Mouse (Mus musculus) neural tube, embryonic 15.5 days (tissue): ENCODE data around the gene Col6a6. TPM values are rescaled to one million over a fixed set of nuclear protein-coding genes. Genes with fewer than 3 reads are reported as not detected.
A peak's percentile ranks its signal among the peaks of the same experiment; 100 is the strongest.

ENCODE experiments used
- ATAC-seq: fragments of 200-750 bp; cut with Nextera tagmentation; 2 replicates; pipeline ENCODE4 v1.8.0; 2017; ENCODE audit warnings: mild to moderate bottlenecking, moderate TSS enrichment, moderate library complexity; ENCODE audit not compliant: low FRiP score
- H3K27ac ChIP-seq: fragments of 300-500 bp; sonication (generic); replicated peaks from 2 replicates; pipeline ENCODE4 v1.5.1; 2015; ENCODE audit warnings: mild to moderate bottlenecking, inconsistent platforms
- H3K27me3 ChIP-seq: fragments of 300-500 bp; sonication (generic); replicated peaks from 2 replicates; pipeline ENCODE4 v1.6.1; 2015; ENCODE audit warnings: inconsistent platforms
- H3K36me3 ChIP-seq: fragments of 300-500 bp; sonication (generic); 2 replicates; pipeline ENCODE4 v1.6.1; 2015; ENCODE audit warnings: inconsistent platforms
- H3K4me1 ChIP-seq: fragments of 300-500 bp; sonication (generic); 2 replicates; pipeline ENCODE4 v1.6.1; 2015; ENCODE audit warnings: inconsistent platforms
- H3K4me2 ChIP-seq: fragments of 300-500 bp; sonication (generic); 2 replicates; pipeline ENCODE4 v1.6.1; 2015; ENCODE audit warnings: inconsistent platforms, mild to moderate bottlenecking, moderate library complexity
- H3K4me3 ChIP-seq: fragments of 300-500 bp; sonication (generic); replicated peaks from 2 replicates; pipeline ENCODE4 v1.5.1; 2015; ENCODE audit warnings: mild to moderate bottlenecking, inconsistent platforms
- H3K9ac ChIP-seq: fragments of 300-500 bp; sonication (generic); replicated peaks from 2 replicates; pipeline ENCODE4 v1.6.1; 2015; ENCODE audit warnings: mild to moderate bottlenecking, inconsistent platforms
- H3K9me3 ChIP-seq: fragments of 300-500 bp; sonication (generic); replicated peaks from 2 replicates; pipeline ENCODE4 v1.6.1; 2016; ENCODE audit warnings: inconsistent platforms
- WGBS: fragments of 180-500 bp; shearing (Covaris S2); methylation state at CpG from one replicate; pipeline ENCODE4 v1.1.7; 2015; ENCODE audit warnings: mixed read lengths; 5-methylcytosine and 5-hydroxymethylcytosine counted together
- polyA plus RNA-seq: library from polyadenylated mRNA; unstranded; fragments of >200 nt; fragmentation: Nextera tagmentation; extraction: Ambion mirVana; gene quantifications from 2 replicates; pipeline ENCODE4 v1.2.1, GENCODE M21; 2015

Col6a6 gene
- polyA plus RNA-seq, 1 experiment from 2014 or later, result 0.35 TPM

DNA sequence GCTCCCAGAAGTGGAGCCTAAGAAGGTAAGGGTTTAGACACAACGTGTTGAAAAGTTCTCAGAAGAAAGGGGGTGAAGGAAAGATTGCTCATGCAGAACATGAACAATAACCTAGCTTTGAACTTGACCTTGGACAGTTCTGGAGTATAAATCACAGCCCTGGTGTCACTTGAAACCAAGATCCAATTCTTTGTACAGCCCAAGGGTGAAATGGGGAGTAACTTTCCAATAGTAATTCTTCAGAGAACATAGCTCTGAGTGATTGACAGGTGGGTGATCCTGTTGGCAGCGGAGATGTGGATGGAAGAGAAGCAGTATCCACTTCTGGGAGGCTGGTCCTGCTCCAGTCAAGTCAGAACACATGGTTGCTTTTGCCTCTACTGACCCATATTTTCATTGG, 62.1 kb downstream of the Col6a6 start:
- no peak overlapping the region for H3K9ac ChIP-seq
- H3K4me1 ChIP-seq, result no peaks in the 10 kb centered on the region; the same call in 1 of the 2 replicates
- no peak overlapping the region for H3K27ac ChIP-seq
- 72% methylated on average over 2 of the region's 2 CpGs for WGBS
- no peak for ATAC-seq
- H3K9me3 ChIP-seq, result no peaks in the 10 kb centered on the region
- no peak overlapping the region for H3K4me3 ChIP-seq
- H3K27me3 ChIP-seq, result no peaks in the 10 kb centered on the region
- no peak overlapping the region for H3K4me2 ChIP-seq
- no peaks in the 10 kb centered on the region for H3K36me3 ChIP-seq

DNA sequence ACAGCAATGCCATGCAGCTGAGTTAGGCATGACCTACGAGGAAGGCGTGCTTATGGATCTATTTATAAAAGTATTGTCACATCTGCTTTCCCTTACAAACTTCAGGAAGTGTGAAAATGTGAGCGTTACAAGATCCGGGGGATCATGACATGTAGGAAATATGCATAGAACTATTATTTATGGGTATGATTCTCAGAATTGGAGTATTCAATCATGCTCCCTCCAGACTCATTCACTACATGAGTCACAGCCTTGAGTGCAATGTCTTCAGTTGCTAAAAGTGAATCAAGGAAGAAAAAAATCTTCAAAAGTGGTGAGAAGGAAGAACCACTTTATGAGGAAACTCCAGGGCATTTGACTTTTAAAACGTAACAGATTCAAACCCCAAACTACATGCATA, 63.3 kb downstream of the Col6a6 start:
- Histone ChIP-seq H3K4me1 (no peaks in the 10 kb centered on the region), H3K27me3 (no peaks in the 10 kb centered on the region), H3K9ac (no peak overlapping the region), H3K36me3 (no peaks in the 10 kb centered on the region), H3K9me3 (no peaks in the 10 kb centered on the region), H3K4me3 (no peak overlapping the region), H3K4me2 (no peak overlapping the region), H3K27ac (no peak overlapping the region)
- 89% methylated on average over 5 of the region's 5 CpGs for WGBS
- ATAC-seq, result no peak

DNA sequence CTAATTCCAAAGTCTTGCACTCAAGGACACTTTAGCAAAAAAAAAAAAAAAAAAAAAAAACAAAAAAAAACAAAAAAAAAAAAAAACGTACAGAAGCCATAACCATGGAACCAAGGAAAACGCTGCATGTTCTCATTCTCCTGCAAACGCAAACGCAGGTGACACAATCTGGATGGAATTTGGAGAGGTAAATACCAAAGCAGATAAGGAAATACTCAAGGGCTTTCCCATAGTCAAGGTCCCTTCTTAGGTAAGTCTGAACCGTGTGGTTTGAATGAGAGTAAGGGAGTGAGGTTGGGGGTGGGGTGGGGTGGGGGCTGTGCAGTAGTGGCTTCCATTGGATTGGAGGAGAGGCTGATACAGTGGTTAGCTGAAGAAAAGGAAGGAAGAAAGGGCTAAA, 63.8 kb downstream of the Col6a6 start:
- 78% methylated on average over 5 of the region's 5 CpGs for WGBS
- H3K4me1 ChIP-seq, result no peaks in the 10 kb centered on the region
- no peak overlapping the region for H3K4me2 ChIP-seq
- ATAC-seq, result no peak
- no peaks in the 10 kb centered on the region for H3K27me3 ChIP-seq
- no peaks in the 10 kb centered on the region for H3K9me3 ChIP-seq
- H3K9ac ChIP-seq, result no peak overlapping the region
- H3K4me3 ChIP-seq, result no peak overlapping the region
- no peak overlapping the region for H3K27ac ChIP-seq
- H3K36me3 ChIP-seq, result no peaks in the 10 kb centered on the region

DNA sequence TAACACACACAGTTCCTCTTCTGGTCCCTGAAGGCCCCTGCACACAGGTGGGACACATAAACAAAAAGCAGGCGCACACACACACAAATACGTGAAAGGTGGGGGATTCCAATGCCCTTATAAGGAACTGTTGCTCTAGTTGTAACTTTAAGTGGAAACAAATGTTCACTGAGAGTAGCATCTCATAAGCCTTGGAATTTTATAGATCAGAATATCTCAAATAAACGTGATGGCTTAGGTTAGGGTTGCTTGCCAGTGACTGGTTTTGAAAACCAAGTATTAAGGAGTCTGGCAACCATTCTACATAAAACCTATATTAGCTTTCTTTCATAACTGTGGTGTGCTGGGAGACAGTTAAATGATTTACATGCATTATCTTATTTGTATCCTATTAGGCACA, 64.3 kb downstream of the Col6a6 start:
- Histone ChIP-seq H3K4me3 (no peak overlapping the region), H3K4me1 (no peaks in the 10 kb centered on the region), H3K27ac (no peak overlapping the region), H3K4me2 (no peak overlapping the region), H3K9me3 (no peaks in the 10 kb centered on the region), H3K36me3 (no peaks in the 10 kb centered on the region), H3K9ac (no peak overlapping the region), H3K27me3 (no peaks in the 10 kb centered on the region)
- 87% methylated on average over 3 of the region's 3 CpGs for WGBS
- no peak for ATAC-seq

DNA sequence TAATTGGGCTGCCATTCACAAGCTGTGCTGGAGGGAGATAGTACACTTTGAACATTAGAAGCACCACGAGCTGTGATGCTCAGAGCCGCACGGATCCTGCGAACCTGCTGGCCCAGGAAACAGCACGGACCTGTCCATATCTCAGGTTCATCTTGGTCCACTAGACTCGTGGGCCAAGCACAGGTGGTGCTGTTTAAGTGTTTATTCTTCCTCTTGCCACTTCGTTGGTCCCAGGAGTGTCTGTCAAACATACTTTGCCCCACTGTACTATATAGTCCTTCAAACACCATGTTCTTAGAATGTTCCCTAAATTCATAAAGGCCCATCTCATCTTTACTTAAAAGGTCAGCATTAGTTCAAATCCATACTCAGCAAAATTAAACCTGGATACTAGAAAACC, 65.7 kb downstream of the Col6a6 start:
- no peaks in the 10 kb centered on the region for H3K4me1 ChIP-seq
- no peak overlapping the region for H3K4me3 ChIP-seq
- H3K27ac ChIP-seq, result no peak overlapping the region
- H3K36me3 ChIP-seq, result no peaks in the 10 kb centered on the region
- H3K9ac ChIP-seq, result no peak overlapping the region
- H3K9me3 ChIP-seq, result no peaks in the 10 kb centered on the region
- no peak overlapping the region for H3K4me2 ChIP-seq
- 87% methylated on average over 7 of the region's 7 CpGs for WGBS
- no peak for ATAC-seq
- H3K27me3 ChIP-seq, result no peaks in the 10 kb centered on the region

DNA sequence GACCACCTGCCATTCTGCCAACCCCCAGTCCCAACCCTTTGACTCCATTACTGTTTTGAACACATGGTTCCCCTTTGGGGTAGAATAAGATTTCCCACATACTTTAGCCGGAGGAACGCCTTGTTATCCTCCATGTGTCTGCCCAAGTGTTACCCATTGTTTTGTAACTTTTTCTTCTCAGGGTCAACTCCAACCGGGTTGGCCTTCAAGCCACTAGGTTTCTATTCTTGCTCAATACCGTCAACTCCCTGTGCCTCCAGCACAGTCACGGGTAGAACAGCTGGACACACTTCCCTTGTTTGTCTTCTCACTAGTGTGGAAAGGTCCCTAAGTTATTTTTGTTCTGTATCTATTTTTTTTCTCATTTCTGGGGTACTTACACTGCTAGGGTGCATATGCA, 69.1 kb downstream of the Col6a6 start:
- H3K4me1 ChIP-seq, result no peaks in the 10 kb centered on the region
- no peaks in the 10 kb centered on the region for H3K9me3 ChIP-seq
- H3K4me2 ChIP-seq, result no peak overlapping the region
- ATAC-seq, result no peak
- H3K4me3 ChIP-seq, result no peak overlapping the region
- WGBS, result 84% methylated on average over 5 of the region's 5 CpGs
- no peaks in the 10 kb centered on the region for H3K36me3 ChIP-seq
- no peak overlapping the region for H3K27ac ChIP-seq
- H3K27me3 ChIP-seq, result no peaks in the 10 kb centered on the region
- no peak overlapping the region for H3K9ac ChIP-seq

DNA sequence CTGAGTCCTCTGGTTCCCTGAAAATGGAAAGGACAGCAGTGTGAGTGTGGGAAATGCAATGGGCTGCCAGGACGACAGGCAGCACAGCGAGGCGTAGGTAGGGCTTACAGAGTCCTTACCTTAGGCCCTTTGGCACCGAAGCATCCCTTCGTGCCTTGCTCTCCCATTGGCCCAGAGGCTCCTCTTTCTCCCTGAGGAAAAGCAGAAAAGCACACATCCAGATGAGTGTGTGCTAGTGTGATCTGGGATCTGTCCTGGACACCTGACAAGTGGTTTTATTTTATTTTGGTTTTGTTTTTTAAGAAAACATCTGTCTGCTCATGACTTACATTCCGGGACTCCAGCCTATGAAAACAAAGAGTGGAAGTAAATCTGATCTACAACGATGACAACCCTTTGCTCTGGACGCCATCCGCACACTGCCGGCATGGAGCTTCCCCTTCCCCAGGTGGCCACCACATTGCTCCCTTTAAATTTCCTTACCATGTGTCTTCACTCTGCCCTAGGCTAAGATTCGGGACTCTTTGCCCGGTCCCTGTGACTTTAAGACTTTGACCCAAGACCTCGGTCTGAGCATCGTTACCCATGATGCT, 69.7 kb downstream of the Col6a6 start:
- H3K27me3 ChIP-seq, result no peaks in the 10 kb centered on the region
- no peak overlapping the region for H3K9ac ChIP-seq
- no peak overlapping the region for H3K4me3 ChIP-seq
- WGBS, result 87% methylated on average over 14 of the region's 14 CpGs
- no peaks in the 10 kb centered on the region for H3K4me1 ChIP-seq
- no peaks in the 10 kb centered on the region for H3K9me3 ChIP-seq
- ATAC-seq, result no peak
- no peak overlapping the region for H3K27ac ChIP-seq
- no peak overlapping the region for H3K4me2 ChIP-seq
- no peaks in the 10 kb centered on the region for H3K36me3 ChIP-seq

DNA sequence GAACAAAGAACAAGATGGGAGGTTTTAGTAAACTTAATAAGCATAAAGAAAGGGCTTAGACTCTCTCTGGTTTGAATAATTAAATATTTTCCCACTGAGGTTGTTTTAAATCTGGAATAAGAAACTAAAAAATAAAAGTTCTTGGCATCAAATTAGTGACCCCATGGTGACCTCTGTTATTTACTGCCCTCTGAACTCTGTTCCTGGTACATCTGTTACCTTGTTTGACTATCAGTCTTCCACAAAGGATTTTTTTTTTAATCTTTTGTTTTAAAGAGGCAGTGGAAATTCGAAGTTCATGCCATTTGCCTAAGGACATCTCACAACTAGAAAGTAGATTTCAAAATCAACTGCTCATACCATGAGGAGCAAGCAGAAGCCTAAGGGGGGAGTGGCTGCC, 73.7 kb downstream of the Col6a6 start:
- no peaks in the 10 kb centered on the region for H3K27me3 ChIP-seq
- H3K4me2 ChIP-seq, result no peak overlapping the region
- H3K4me3 ChIP-seq, result no peak overlapping the region
- H3K36me3 ChIP-seq, result no peaks in the 10 kb centered on the region
- ATAC-seq, result no peak
- 55% methylated on average over 1 of the region's 1 CpGs for WGBS
- no peaks in the 10 kb centered on the region for H3K9me3 ChIP-seq
- H3K4me1 ChIP-seq, result 0 out of 2 replicates have a peak, but pooled peaks cover 2% of the 10 kb centered on the region
- no peak overlapping the region for H3K27ac ChIP-seq
- H3K9ac ChIP-seq, result no peak overlapping the region

DNA sequence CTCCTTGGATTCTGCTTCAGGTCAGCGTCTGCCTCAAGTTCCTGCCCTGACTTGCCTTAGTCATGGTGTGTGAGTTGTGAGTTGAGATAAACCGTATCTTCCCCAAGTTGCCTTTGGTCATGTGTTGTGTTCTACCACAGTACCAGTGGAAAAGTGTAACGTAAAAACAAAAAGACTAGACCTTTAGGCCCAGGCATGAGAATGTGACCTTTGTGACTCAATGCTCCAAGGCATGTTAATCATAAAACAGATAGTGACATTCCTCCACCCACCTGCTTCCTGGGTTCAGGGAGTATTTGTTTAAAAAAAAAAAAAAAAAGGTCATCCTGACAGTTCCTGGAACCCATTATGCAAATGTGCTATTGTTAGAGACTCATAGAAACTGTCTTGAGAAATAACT, 82.1 kb downstream of the Col6a6 start:
- WGBS, result 93% methylated on average over 3 of the region's 3 CpGs
- H3K4me1 ChIP-seq, result 0 out of 2 replicates have a peak, but pooled peaks cover 2% of the 10 kb centered on the region
- no peak overlapping the region for H3K27ac ChIP-seq
- no peaks in the 10 kb centered on the region for H3K36me3 ChIP-seq
- no peak overlapping the region for H3K9ac ChIP-seq
- H3K4me2 ChIP-seq, result no peak overlapping the region
- H3K9me3 ChIP-seq, result no peaks in the 10 kb centered on the region
- no peak overlapping the region for H3K4me3 ChIP-seq
- H3K27me3 ChIP-seq, result no peaks in the 10 kb centered on the region
- ATAC-seq, result no peak

DNA sequence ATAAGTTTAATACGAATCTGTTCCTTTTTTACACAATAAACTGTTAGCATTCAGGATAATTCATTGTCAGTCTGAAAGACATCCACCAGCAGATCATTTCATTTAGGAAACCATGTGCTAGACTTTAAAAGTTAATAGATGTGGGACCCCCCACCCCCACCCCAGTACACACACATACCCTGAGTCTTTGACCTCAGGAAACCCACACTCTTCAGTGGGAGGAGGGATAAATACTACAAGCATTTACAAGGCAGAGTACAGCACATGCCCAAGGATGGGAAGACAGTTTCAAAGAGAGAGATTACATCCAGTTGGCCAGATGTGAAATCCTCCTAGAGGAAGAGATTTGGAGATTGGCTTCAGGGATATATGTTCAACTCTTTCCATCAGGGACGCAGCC, 87.5 kb downstream of the Col6a6 start:
- H3K4me1 ChIP-seq, result peaks cover 17% of the 10 kb centered on the region
- no peak overlapping the region for H3K9ac ChIP-seq
- no peak for ATAC-seq
- no peaks in the 10 kb centered on the region for H3K36me3 ChIP-seq
- no peak overlapping the region for H3K4me2 ChIP-seq
- H3K4me3 ChIP-seq, result no peak overlapping the region
- H3K27ac ChIP-seq, result no peak overlapping the region
- no peaks in the 10 kb centered on the region for H3K27me3 ChIP-seq
- H3K9me3 ChIP-seq, result no peaks in the 10 kb centered on the region
- 79% methylated on average over 2 of the region's 2 CpGs for WGBS

DNA sequence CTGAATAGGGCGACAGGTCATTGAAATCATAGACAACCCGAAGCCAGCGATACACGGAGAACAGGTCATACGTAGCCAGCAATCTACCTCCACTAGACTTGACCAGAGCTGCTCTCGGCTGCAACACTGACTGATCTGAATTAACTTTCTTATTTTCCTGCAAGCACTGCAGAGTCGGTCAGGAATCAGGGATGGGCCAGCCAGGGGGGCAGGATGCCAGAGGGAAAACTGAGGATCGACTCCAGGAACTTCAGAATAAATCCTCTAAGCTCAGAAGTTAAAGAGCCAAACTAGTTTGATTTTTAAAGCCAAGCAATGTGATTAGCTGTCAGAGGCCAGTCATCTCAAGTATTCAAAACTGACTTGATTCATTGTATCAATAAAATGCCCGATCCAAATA, 88.5 kb downstream of the Col6a6 start:
- H3K4me2 ChIP-seq, result no peak overlapping the region
- no peak for ATAC-seq
- 94% methylated on average over 9 of the region's 9 CpGs for WGBS

DNA sequence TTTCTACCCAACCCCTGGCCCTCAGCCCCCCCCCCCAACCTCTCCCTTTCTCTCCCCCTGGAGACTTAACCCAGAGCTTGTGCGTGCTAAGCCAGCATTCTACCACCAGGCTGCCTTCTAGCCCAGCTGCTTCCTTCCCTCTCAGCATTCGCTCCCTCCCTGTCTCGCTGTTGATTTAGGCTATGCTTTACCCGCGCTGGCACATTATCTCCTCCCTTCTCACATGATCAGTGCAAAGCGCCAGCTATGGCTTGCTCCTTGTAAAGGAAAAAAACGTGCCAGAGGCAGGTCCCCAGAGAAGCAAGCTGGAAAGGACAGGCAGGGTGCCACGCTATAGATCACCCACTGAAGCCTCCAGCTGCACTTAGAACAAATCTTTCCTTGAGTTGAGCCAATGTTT, 90.5 kb downstream of the Col6a6 start:
- Histone ChIP-seq H3K4me1 (peaks cover 29% of the 10 kb centered on the region), H3K36me3 (no peaks in the 10 kb centered on the region), H3K4me2 (no peak overlapping the region), H3K27me3 (no peaks in the 10 kb centered on the region), H3K4me3 (no peak overlapping the region), H3K9ac (no peak overlapping the region), H3K27ac (peak overlapping the region; percentile 50; the same call in 1 of the 2 replicates), H3K9me3 (no peaks in the 10 kb centered on the region)
- peak; percentile 78 for ATAC-seq
- WGBS, result 22% methylated on average over 8 of the region's 8 CpGs

More for the DNA sequence above, 88.5 kb downstream of the Col6a6 start:
- Histone ChIP-seq H3K27ac (no peak overlapping the region), H3K9me3 (no peaks in the 10 kb centered on the region), H3K9ac (no peak overlapping the region), H3K36me3 (no peaks in the 10 kb centered on the region), H3K4me3 (no peak overlapping the region), H3K27me3 (no peaks in the 10 kb centered on the region), H3K4me1 (peaks cover 27% of the 10 kb centered on the region)

DNA sequence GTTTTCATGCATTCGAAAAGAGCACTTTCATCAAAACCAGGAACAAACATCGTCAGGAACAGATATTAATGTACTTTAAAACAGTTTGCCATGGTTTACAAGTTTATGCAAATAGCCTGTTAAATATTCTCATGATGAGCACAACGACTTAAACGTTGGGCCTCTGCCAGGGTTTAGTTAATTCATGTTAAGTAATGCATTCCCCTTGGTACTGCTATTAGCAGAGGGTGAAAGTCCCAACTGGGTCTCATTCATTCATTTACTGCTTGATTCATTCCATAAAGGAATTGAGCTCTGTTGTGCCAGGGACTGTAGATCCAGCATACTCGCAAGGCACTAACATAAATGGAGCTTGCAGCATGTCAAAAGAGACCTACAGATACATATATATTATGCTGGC, 92.8 kb downstream of the Col6a6 start:
- H3K36me3 ChIP-seq, result no peaks in the 10 kb centered on the region
- no peak overlapping the region for H3K4me2 ChIP-seq
- H3K27ac ChIP-seq, result 0 out of 2 replicates have a peak overlapping the region, but pooled peaks have one; percentile 9
- 36% methylated on average over 5 of the region's 5 CpGs for WGBS
- H3K4me3 ChIP-seq, result no peak overlapping the region
- ATAC-seq, result no peak
- no peak overlapping the region for H3K9ac ChIP-seq
- H3K27me3 ChIP-seq, result no peaks in the 10 kb centered on the region
- H3K9me3 ChIP-seq, result no peaks in the 10 kb centered on the region
- peaks cover 34% of the 10 kb centered on the region for H3K4me1 ChIP-seq
